Mouse (Mus musculus) Muller cell, postnatal 12 days (primary cell): ENCODE data around the gene Hspb2.

Experiments
- DNase-seq: peaks from one replicate; pipeline ENCODE4 v3.0.0-alpha.2; 2015; ENCODE audit errors: inconsistent ontology term

Gene Hspb2

GRCm38 (mm10) chr9:50752054-50752602 is at the start of gene Hspb2:
Gene Hspb2, minus strand, starts transcription at chr9:50752354.
- DNase-seq: no peak

GRCm38 (mm10) chr9:50800985-50801384 is 48.8 kb upstream of the Hspb2 start:
- DNase-seq: peak; percentile 32

GRCm38 (mm10) chr9:50798368-50798767 is 46.2 kb upstream of the Hspb2 start:
- DNase-seq: no peak

- DNase-seq: no peak
Observed at GRCm38 (mm10) chr9:50797641-50798040, 45.5 kb upstream of the Hspb2 start.

GRCm38 (mm10) chr9:50796776-50797175 is 44.6 kb upstream of the Hspb2 start:
- no peak for DNase-seq

- DNase-seq: no peak
Observed at GRCm38 (mm10) chr9:50795266-50795665, 43.1 kb upstream of the Hspb2 start.

GRCm38 (mm10) chr9:50782155-50782554 is 30.0 kb upstream of the Hspb2 start:
- DNase-seq: no peak

GRCm38 (mm10) chr9:50776162-50776760 is 24.1 kb upstream of the Hspb2 start:
- no peak for DNase-seq

GRCm38 (mm10) chr9:50775662-50776126 is 23.5 kb upstream of the Hspb2 start:
- DNase-seq: peak; percentile 25

GRCm38 (mm10) chr9:50774991-50775612 is 22.9 kb upstream of the Hspb2 start, which contains the start of the genes Alg9 and 1110032A03Rik:
Gene Alg9, plus strand, starts transcription at chr9:50775019.
Gene 1110032A03Rik, minus strand, starts transcription at chr9:50775520.
- DNase-seq: peak; percentile 80

- no peak for DNase-seq
Observed at GRCm38 (mm10) chr9:50774026-50774462, 21.9 kb upstream of the Hspb2 start.

- no peak for DNase-seq
Observed at GRCm38 (mm10) chr9:50770011-50770410, 17.9 kb upstream of the Hspb2 start.

- DNase-seq: peak; percentile 99
Observed at GRCm38 (mm10) chr9:50768107-50769002, 16.2 kb upstream of the Hspb2 start, which contains the start of gene Fdxacb1. Gene Fdxacb1, plus strand, starts transcription at chr9:50768236.

GRCm38 (mm10) chr9:50767531-50768106 is 15.5 kb upstream of the Hspb2 start:
- DNase-seq: no peak

GRCm38 (mm10) chr9:50763331-50763730 is 11.2 kb upstream of the Hspb2 start:
- DNase-seq: no peak

- no peak for DNase-seq
Observed at GRCm38 (mm10) chr9:50761520-50762243, 9.5 kb upstream of the Hspb2 start.

- peak; percentile 69 for DNase-seq
Observed at GRCm38 (mm10) chr9:50756711-50757110, 4.6 kb upstream of the Hspb2 start.

GRCm38 (mm10) chr9:50753947-50754346 is 1.8 kb upstream of the Hspb2 start:
- peak; percentile 73 for DNase-seq

- peak; percentile 100 for DNase-seq
Observed at GRCm38 (mm10) chr9:50752784-50753615, 846 bp upstream of the Hspb2 start.

- DNase-seq: no peak
Observed at GRCm38 (mm10) chr9:50751323-50751722, 831 bp downstream of the Hspb2 start, which contains the start of gene Cryab. Gene Cryab, plus strand, starts transcription at chr9:50751325.
